8 mouse cellular contexts compared by ENCODE assay signal in genomic region chr14:46881581-46882430, GRCm38 (mm10). TPM values are rescaled to one million over a fixed set of nuclear protein-coding genes. Genes with fewer than 3 reads are reported as not detected.
DNase-seq lines count a peak whose midpoint lies in the region; ATAC-seq and TF ChIP-seq lines count a peak whose summit lies in the region.

No protein-coding gene starts in this region.

- DNase-seq in thymus, adult 2 months: peak; percentile 5
- DNase-seq in thymus, postnatal 25 days: no peak
- DNase-seq in cerebellum, adult 9-11 months: peak; percentile 61
- DNase-seq in forelimb bud, embryonic 11.5 days (ENCODE audit: low read depth, low spot score): peak; percentile 46
- peak; percentile 6 for DNase-seq in induced T-regulatory cell, adult 2 months (ENCODE audit: low read depth)
- DNase-seq in liver, embryonic 13.5 days: no peak
- peak; percentile 10 for DNase-seq in splenic B cell, adult 2 months (ENCODE audit: low read depth, low spot score)

- TF ChIP-seq POLR2A in thymus, adult 2 months (IDR thresholded peaks at IDR 0.05; ENCODE audit: control insufficient read depth, extremely low read depth, insufficient read depth, low read length, poor library complexity): no peak

- peaks cover 23% of the 10 kb centered on the region for H3K27me3 ChIP-seq in thymus, adult 2 months (ENCODE audit: control insufficient read depth, insufficient read depth, low read length)
- H3K27me3 ChIP-seq in liver, embryonic 13.5 days: peaks cover 72% of the 10 kb centered on the region
- H3K27me3 ChIP-seq in splenic B cell, adult 2 months (ENCODE audit: control insufficient read depth, insufficient read depth, low read length, poor library complexity, severe bottlenecking): peaks cover 4% of the 10 kb centered on the region; the same call in 1 of the 2 replicates

- peak overlapping the region; percentile 61 for H3K4me2 ChIP-seq in liver, embryonic 13.5 days

- no peak for TF ChIP-seq CTCF in thymus, adult 2 months (IDR thresholded peaks at IDR 0.05; ENCODE audit: borderline replicate concordance, control insufficient read depth, extremely low read depth, insufficient read depth, low read length, poor library complexity)

- H3K4me1 ChIP-seq in thymus, adult 2 months (replicated peaks; ENCODE audit: control insufficient read depth, insufficient read depth, low read length): peaks cover 10% of the 10 kb centered on the region
- H3K4me1 ChIP-seq in liver, embryonic 13.5 days (replicated peaks): peaks cover 11% of the 10 kb centered on the region

- no peaks in the 10 kb centered on the region for H3K36me3 ChIP-seq in thymus, adult 2 months (ENCODE audit: control insufficient read depth, insufficient read depth, low read length)
- no peaks in the 10 kb centered on the region for H3K36me3 ChIP-seq in liver, embryonic 13.5 days
- H3K36me3 ChIP-seq in splenic B cell, adult 2 months (ENCODE audit: control insufficient read depth, insufficient read depth, low read length, poor library complexity, severe bottlenecking): no peaks in the 10 kb centered on the region

- H3K9ac ChIP-seq in liver, embryonic 13.5 days: peak overlapping the region; percentile 39

- no peaks in the 10 kb centered on the region for H3K9me3 ChIP-seq in liver, embryonic 13.5 days (replicated peaks)

- H3K27ac ChIP-seq in thymus, adult 2 months (ENCODE audit: control insufficient read depth, insufficient read depth, low read length): no peak overlapping the region
- no peak overlapping the region for H3K27ac ChIP-seq in liver, embryonic 13.5 days

- 19% methylated on average over 40 of the region's 40 CpGs for whole genome bisulfite sequencing in thymus, adult 2 months
- WGBS in liver, embryonic 13.5 days (ENCODE audit: insufficient replicate concordance): 9% methylated on average over 40 of the region's 40 CpGs

- no peak overlapping the region for H3K4me3 ChIP-seq in thymus, adult 2 months (ENCODE audit: control insufficient read depth, insufficient read depth, low read length)
- H3K4me3 ChIP-seq in liver, embryonic 13.5 days (replicated peaks): peak overlapping the region; percentile 55

- ATAC-seq in liver, embryonic 13.5 days (ENCODE audit: low read depth): peak; percentile 12; the same call in 1 of the 2 replicates
- no peak for ATAC-seq in activated CD4-positive, CD25-positive, alpha-beta regulatory T cell, adult 4 months

RNA-seq across cellular contexts. Expression of gene Samd4, which starts 0.8 kb away (rescaled TPM):
- polyA plus RNA-seq in thymus, adult 2 months (2012; rRNA removed): 1.5 and 3.1 TPM in 2 replicates
- polyA plus RNA-seq in liver, embryonic 13.5 days (2015; fragmentation: Nextera tagmentation; extraction: Ambion mirVana): 0.50 and 0.52 TPM in 2 replicates
- polyA plus RNA-seq in activated CD4-positive, CD25-positive, alpha-beta regulatory T cell, adult 4 months (2017; shearing (Covaris generic)): under 1 TPM in 1 of 2 experiments, not detected in 1; 0.07 TPM

RNA-seq across cellular contexts. Expression of gene Cgrrf1, which starts 49.9 kb away (rescaled TPM):
- 6.1 and 8.0 TPM in 2 replicates for polyA plus RNA-seq in thymus, adult 2 months (2012; rRNA removed)
- 19.0 and 19.2 TPM in 2 replicates for polyA plus RNA-seq in liver, embryonic 13.5 days (2015; fragmentation: Nextera tagmentation; extraction: Ambion mirVana)
- polyA plus RNA-seq in activated CD4-positive, CD25-positive, alpha-beta regulatory T cell, adult 4 months (2017; shearing (Covaris generic)): 10 to 100 TPM; 12.0 to 12.6 TPM

RNA-seq across cellular contexts. Expression of gene Gmfb, which starts 59.8 kb away (rescaled TPM):
- 18.0 and 23.9 TPM in 2 replicates for polyA plus RNA-seq in thymus, adult 2 months (2012; rRNA removed)
- 34.0 and 53.5 TPM in 2 replicates for polyA plus RNA-seq in liver, embryonic 13.5 days (2015; fragmentation: Nextera tagmentation; extraction: Ambion mirVana)
- polyA plus RNA-seq in activated CD4-positive, CD25-positive, alpha-beta regulatory T cell, adult 4 months (2017; shearing (Covaris generic)): 100 to 1,000 TPM; 100 to 103 TPM

Comparison
In these comparisons a context has a peak if more than half of its experiments do, and no peak if none do; other contexts are left out.
1. DNase-seq: peak in thymus, adult 2 months (single experiment), cerebellum, adult 9-11 months (single experiment), forelimb bud, embryonic 11.5 days (single experiment), induced T-regulatory cell, adult 2 months (single experiment) and splenic B cell, adult 2 months (single experiment); none in thymus, postnatal 25 days (single experiment) and liver, embryonic 13.5 days (single experiment).